Mouse (Mus musculus) hindbrain, embryonic 16.5 days (tissue): ENCODE measurements at regions not wholly inside any gene's neighbourhood (a gene's known extent, or its start where the extent isn't known, plus 50 kb on each side); places are given as distances from the start of the nearest gene placed in this dataset.

Experiments
- ATAC-seq: fragments of 200-750 bp; cut with Nextera tagmentation; 2 replicates; pipeline ENCODE4 v1.8.0; 2017; ENCODE audit warnings: moderate TSS enrichment, moderate library complexity
- H3K27ac ChIP-seq: fragments of 300-500 bp; sonication (generic); 2 replicates; pipeline ENCODE4 v1.5.1; 2014; ENCODE audit warnings: low read depth, mild to moderate bottlenecking, control low read depth, low read length, moderate library complexity
- H3K27me3 ChIP-seq: fragments of 300-500 bp; sonication (generic); replicated peaks from 2 replicates; pipeline ENCODE4 v1.6.1; 2014; ENCODE audit warnings: low read length; ENCODE audit not compliant: control insufficient read depth, insufficient read depth
- H3K36me3 ChIP-seq: fragments of 300-500 bp; sonication (generic); 2 replicates; pipeline ENCODE4 v1.6.1; 2014; ENCODE audit warnings: mild to moderate bottlenecking, low read length, moderate library complexity, mixed read lengths; ENCODE audit not compliant: control insufficient read depth, insufficient read depth
- H3K4me1 ChIP-seq: fragments of 300-500 bp; sonication (generic); 2 replicates; pipeline ENCODE4 v1.6.1; 2014; ENCODE audit warnings: low read depth, low read length; ENCODE audit not compliant: control insufficient read depth, insufficient read depth
- H3K4me2 ChIP-seq: fragments of 300-500 bp; sonication (generic); 2 replicates; pipeline ENCODE4 v1.6.1; 2014; ENCODE audit warnings: mild to moderate bottlenecking, low read length, control low read depth, moderate library complexity
- H3K4me3 ChIP-seq: fragments of 300-500 bp; sonication (generic); 2 replicates; pipeline ENCODE4 v1.5.1; 2014; ENCODE audit warnings: mild to moderate bottlenecking, low read length, control low read depth, moderate library complexity
- H3K9ac ChIP-seq: fragments of 300-500 bp; sonication (generic); 2 replicates; pipeline ENCODE4 v1.6.1; 2014; ENCODE audit warnings: low read depth, mild to moderate bottlenecking, control low read depth, low read length, moderate library complexity
- H3K9me3 ChIP-seq: fragments of 300-500 bp; sonication (generic); 2 replicates; pipeline ENCODE4 v1.6.1; 2014; ENCODE audit warnings: mild to moderate bottlenecking, low read length, moderate library complexity; ENCODE audit not compliant: control insufficient read depth
- WGBS: fragments of 180-500 bp; shearing (Covaris S2); extraction: QIAGEN DNeasy Blood & Tissue Kit; methylation state at CpG from one replicate; pipeline ENCODE4 v1.1.7; 2014; 5-methylcytosine and 5-hydroxymethylcytosine counted together

GRCm38 (mm10) chr6:144890914-144891313, 109.1 kb upstream of the Sox5 start:
- no peak overlapping the region for H3K4me3 ChIP-seq
- no peaks in the 10 kb centered on the region for H3K27me3 ChIP-seq
- 47% methylated on average over 2 of the region's 2 CpGs for WGBS
- ATAC-seq, result no peak
- no peaks in the 10 kb centered on the region for H3K4me1 ChIP-seq
- H3K27ac ChIP-seq, result no peak overlapping the region
- H3K4me2 ChIP-seq, result no peak overlapping the region
- H3K9me3 ChIP-seq, result no peaks in the 10 kb centered on the region
- H3K9ac ChIP-seq, result no peak overlapping the region
- H3K36me3 ChIP-seq, result no peaks in the 10 kb centered on the region

DNA sequence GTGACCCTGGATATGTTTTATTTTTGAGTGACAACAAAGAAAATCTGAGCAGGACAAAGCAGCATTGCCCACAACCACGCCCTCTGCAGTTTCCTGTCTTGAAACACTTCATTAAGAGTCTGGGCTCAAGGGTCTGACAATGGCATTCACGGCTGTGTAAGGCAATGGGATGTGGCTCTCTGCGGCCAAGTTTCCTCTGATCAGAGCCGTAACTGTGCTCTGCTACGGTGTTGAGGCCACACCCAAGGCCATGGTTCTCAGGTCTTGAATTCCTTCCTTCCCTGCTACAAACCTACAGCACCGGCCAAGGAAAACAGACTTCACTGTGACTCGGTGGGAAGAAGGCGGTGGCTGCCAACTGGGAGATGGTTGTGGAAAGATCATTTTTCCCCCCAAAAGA, 108.4 kb upstream of the Sox5 start:
- Histone ChIP-seq H3K4me3 (no peak overlapping the region), H3K27me3 (no peaks in the 10 kb centered on the region), H3K9ac (no peak overlapping the region), H3K4me2 (no peak overlapping the region), H3K36me3 (no peaks in the 10 kb centered on the region), H3K27ac (no peak overlapping the region), H3K4me1 (no peaks in the 10 kb centered on the region), H3K9me3 (no peaks in the 10 kb centered on the region)
- WGBS, result 68% methylated on average over 8 of the region's 8 CpGs
- ATAC-seq, result no peak

DNA sequence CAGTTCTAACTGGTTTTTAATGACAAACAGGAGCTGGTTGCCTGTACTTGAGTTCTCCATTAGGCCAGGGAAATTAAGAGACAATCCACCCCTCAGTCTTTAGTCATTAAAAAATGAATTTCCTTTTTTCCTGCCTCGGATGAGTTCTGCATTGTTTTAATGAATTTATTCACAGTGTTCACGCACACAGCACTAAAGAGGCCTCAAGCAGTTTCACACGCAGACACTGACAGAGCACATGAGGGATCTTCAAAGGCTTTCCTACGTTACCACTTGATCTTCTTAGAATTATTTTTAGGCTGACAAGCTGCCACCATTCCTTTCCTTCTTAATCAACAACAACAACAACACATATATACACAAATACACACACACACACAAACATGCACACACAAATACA, 101.3 kb upstream of the Sox5 start:
- Histone ChIP-seq H3K9ac (no peak overlapping the region), H3K27ac (no peak overlapping the region), H3K9me3 (no peaks in the 10 kb centered on the region), H3K4me3 (no peak overlapping the region), H3K36me3 (no peaks in the 10 kb centered on the region), H3K4me2 (no peak overlapping the region), H3K4me1 (no peaks in the 10 kb centered on the region), H3K27me3 (no peaks in the 10 kb centered on the region)
- 39% methylated on average over 4 of the region's 4 CpGs for WGBS
- ATAC-seq, result no peak

- H3K27me3 ChIP-seq, result no peaks in the 10 kb centered on the region
- 62% methylated on average over 10 of the region's 10 CpGs for WGBS
- no peak overlapping the region for H3K9ac ChIP-seq
- H3K4me1 ChIP-seq, result no peaks in the 10 kb centered on the region; the same call in 1 of the 2 replicates
- H3K4me2 ChIP-seq, result no peak overlapping the region
- H3K36me3 ChIP-seq, result no peaks in the 10 kb centered on the region
- no peak for ATAC-seq
- H3K27ac ChIP-seq, result no peak overlapping the region
- H3K9me3 ChIP-seq, result no peaks in the 10 kb centered on the region
- no peak overlapping the region for H3K4me3 ChIP-seq
Measured at GRCm38 (mm10) chr6:144880098-144880497, 98.3 kb upstream of the Sox5 start.

DNA sequence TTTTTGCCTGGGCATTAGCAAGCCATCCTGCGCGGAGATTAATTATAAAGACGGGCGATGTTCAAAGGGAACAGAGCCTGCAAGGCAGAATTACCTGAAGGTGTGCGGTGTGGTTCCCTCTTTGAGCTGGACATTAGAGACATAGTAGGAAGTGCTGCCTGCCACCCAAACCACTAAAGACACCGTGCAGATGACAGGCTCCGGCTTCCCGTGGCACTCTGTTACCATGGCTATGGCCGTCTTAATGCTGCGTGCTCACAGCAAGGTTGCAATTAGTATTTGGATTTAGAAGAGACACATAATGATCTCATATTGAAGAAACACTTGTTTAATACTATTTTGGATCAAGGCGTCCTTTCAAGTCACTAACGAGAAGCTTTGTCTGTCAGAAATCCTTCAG, 95.0 kb upstream of the Sox5 start:
- no peak overlapping the region for H3K27ac ChIP-seq
- H3K36me3 ChIP-seq, result no peaks in the 10 kb centered on the region
- H3K4me3 ChIP-seq, result no peak overlapping the region
- no peaks in the 10 kb centered on the region; the same call in 1 of the 2 replicates for H3K4me1 ChIP-seq
- 58% methylated on average over 12 of the region's 12 CpGs for WGBS
- no peaks in the 10 kb centered on the region for H3K9me3 ChIP-seq
- no peak for ATAC-seq
- H3K27me3 ChIP-seq, result no peaks in the 10 kb centered on the region
- H3K9ac ChIP-seq, result no peak overlapping the region
- H3K4me2 ChIP-seq, result peak overlapping the region; percentile 9; the same call in 1 of the 2 replicates

GRCm38 (mm10) chr6:144875862-144876261, 94.1 kb upstream of the Sox5 start:
- H3K4me1 ChIP-seq, result no peaks in the 10 kb centered on the region; the same call in 1 of the 2 replicates
- H3K27ac ChIP-seq, result no peak overlapping the region
- no peaks in the 10 kb centered on the region for H3K9me3 ChIP-seq
- ATAC-seq, result no peak
- no peak overlapping the region for H3K9ac ChIP-seq
- H3K36me3 ChIP-seq, result no peaks in the 10 kb centered on the region
- no peak overlapping the region for H3K4me3 ChIP-seq
- WGBS, result 67% methylated on average over 9 of the region's 9 CpGs
- H3K4me2 ChIP-seq, result no peak overlapping the region
- no peaks in the 10 kb centered on the region for H3K27me3 ChIP-seq

- no peak overlapping the region for H3K4me2 ChIP-seq
- no peaks in the 10 kb centered on the region for H3K9me3 ChIP-seq
- H3K36me3 ChIP-seq, result no peaks in the 10 kb centered on the region
- H3K27ac ChIP-seq, result no peak overlapping the region
- ATAC-seq, result no peak
- no peak overlapping the region for H3K9ac ChIP-seq
- 73% methylated on average over 5 of the region's 5 CpGs for WGBS
- H3K27me3 ChIP-seq, result no peaks in the 10 kb centered on the region
- H3K4me3 ChIP-seq, result no peak overlapping the region
- no peaks in the 10 kb centered on the region; the same call in 1 of the 2 replicates for H3K4me1 ChIP-seq
Measured at GRCm38 (mm10) chr6:144874251-144874650, 92.5 kb upstream of the Sox5 start.

DNA sequence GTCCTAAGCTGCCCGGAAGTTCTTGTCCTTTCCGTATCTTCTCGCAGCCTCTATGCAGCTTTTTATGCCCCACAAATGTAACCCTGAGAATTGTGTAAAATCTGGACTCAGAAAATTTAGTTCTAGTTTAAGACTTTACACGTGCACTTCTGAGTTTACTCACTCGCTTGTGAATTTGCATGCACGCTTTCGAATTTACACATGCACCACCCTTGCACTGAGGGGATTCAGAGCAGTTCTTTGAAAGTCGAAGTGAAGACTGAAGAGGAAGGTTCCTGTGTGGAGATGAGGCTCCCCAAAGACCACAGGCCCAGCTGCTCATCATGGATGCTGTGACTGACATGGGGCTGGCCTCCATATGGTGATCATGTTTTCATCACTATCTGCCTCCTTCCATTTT, 89.2 kb upstream of the Sox5 start:
- ATAC-seq, result no peak
- no peak overlapping the region for H3K4me3 ChIP-seq
- H3K36me3 ChIP-seq, result no peaks in the 10 kb centered on the region
- no peaks in the 10 kb centered on the region for H3K27me3 ChIP-seq
- H3K4me2 ChIP-seq, result no peak overlapping the region
- no peak overlapping the region for H3K9ac ChIP-seq
- H3K27ac ChIP-seq, result no peak overlapping the region
- no peaks in the 10 kb centered on the region for H3K9me3 ChIP-seq
- H3K4me1 ChIP-seq, result no peaks in the 10 kb centered on the region
- WGBS, result 90% methylated on average over 8 of the region's 8 CpGs

DNA sequence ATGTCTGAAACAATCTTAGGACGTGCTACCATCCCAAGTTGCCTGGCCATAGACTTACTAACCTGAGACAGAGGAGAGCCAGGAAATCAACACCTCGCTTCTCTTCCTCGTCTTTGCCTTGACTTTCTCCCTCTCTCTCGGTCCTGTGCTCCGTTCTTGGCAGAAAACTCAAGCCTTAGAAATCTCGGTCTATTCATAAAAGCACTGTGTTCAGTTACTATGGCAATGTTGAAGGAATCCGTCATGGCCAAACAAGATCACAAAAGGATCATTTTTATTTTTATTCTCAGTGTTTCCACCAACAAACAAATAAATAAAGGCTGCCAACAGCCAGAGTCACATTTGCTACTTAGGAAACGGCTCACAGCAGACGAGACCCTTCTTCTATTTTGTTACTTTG, 85.6 kb upstream of the Sox5 start:
- WGBS, result 37% methylated on average over 9 of the region's 9 CpGs
- Histone ChIP-seq H3K4me1 (no peaks in the 10 kb centered on the region), H3K9me3 (no peaks in the 10 kb centered on the region), H3K27me3 (no peaks in the 10 kb centered on the region), H3K27ac (peak overlapping the region; percentile 37; the same call in 1 of the 2 replicates), H3K4me2 (no peak overlapping the region), H3K4me3 (no peak overlapping the region), H3K36me3 (no peaks in the 10 kb centered on the region), H3K9ac (no peak overlapping the region)
- peak; percentile 71; the same call in 1 of the 2 replicates for ATAC-seq

DNA sequence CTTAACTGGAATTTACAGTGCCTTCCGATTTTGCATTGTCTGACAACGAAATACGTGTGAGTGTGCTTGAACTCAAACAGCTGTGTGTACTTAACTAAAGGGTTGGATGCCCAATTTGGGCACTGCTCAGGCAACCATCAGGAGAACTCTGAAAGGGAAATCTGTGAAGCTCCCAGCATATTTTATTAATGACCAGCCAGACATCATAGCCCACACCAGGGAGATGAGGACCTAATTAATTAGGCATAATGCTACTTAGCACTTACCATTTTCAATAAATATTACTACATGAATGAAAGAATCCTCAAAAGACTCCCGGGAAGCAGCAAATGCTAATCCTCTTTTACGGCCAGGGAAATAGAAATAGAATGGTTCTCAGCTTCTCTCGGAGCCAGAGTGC, 82.2 kb upstream of the Sox5 start:
- no peak overlapping the region for H3K4me3 ChIP-seq
- no peak overlapping the region for H3K27ac ChIP-seq
- no peaks in the 10 kb centered on the region for H3K36me3 ChIP-seq
- WGBS, result 52% methylated on average over 6 of the region's 6 CpGs
- no peak overlapping the region for H3K9ac ChIP-seq
- no peaks in the 10 kb centered on the region for H3K27me3 ChIP-seq
- no peaks in the 10 kb centered on the region for H3K4me1 ChIP-seq
- no peak for ATAC-seq
- no peaks in the 10 kb centered on the region for H3K9me3 ChIP-seq
- H3K4me2 ChIP-seq, result no peak overlapping the region
